Mouse (Mus musculus): Measurements from ENCODE around the gene Myo15b.

GRCm38 (mm10) chr11:115900561-115901337, 42.5 kb downstream of the Myo15b start:
- no peak for TF ChIP-seq CTCF (IDR thresholded peaks at IDR 0.05)
- no peak; the same call in 1 of the 2 replicates for TF ChIP-seq POLR2A (IDR thresholded peaks at IDR 0.05; ENCODE audit: insufficient read depth, low read depth, low read length)
- no peak for TF ChIP-seq EP300 (IDR thresholded peaks at IDR 0.05; ENCODE audit: insufficient read depth, low read depth, low read length)
